Mouse (Mus musculus) cortical plate, adult 2 months (tissue): ENCODE data around the gene Cnih3.

ENCODE experiments used
- CTCF ChIP-seq: fragments of 200-500 bp; IDR thresholded peaks from 2 replicates; pipeline ENCODE4 v1.5.1; 2011; ENCODE audit warnings: mild to moderate bottlenecking, control low read depth, low read length; ENCODE audit not compliant: insufficient read depth; ENCODE audit errors: extremely low read depth
- POLR2A ChIP-seq: fragments of 200-500 bp; IDR thresholded peaks from 2 replicates; pipeline ENCODE4 v1.6.1; 2011; ENCODE audit warnings: mild to moderate bottlenecking, low read length, control low read depth; ENCODE audit not compliant: insufficient read depth; ENCODE audit errors: extremely low read depth

DNA sequence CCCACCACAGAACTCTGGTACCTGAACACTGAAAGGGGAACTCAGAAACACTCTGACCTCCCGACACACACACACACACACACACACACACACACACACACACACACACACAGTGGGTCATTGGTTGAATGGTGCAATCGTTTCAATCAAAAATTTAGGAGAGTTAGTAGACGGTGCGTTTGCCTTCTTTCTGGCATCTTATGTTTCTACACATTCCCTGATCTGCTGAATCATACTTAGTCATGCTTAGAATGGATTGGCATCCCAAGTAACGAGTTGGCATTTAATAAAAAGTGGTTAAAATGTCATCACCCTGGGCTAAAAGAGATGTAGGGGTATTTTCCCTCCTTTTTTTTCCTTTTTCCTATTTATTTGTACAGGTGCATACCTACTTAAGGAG lies 3.3 kb downstream of the Cnih3 start:
- TF ChIP-seq POLR2A (no peak), CTCF (no peak)
